Mouse (Mus musculus) thymus, postnatal 10 days (tissue): Measurements from ENCODE around the gene Kcnj9.

Experiments
- DNase-seq, 2 experiments: peaks; one replicate each; pipeline ENCODE4 v3.0.0; 2021; ENCODE audit warnings: low spot score in 2 of 2

Gene Kcnj9

GRCm38 (mm10) chr1:172312768-172313561, 16.2 kb downstream of the Kcnj9 start:
- DNase-seq, result no peak

GRCm38 (mm10) chr1:172311921-172312767, 17.0 kb downstream of the Kcnj9 start:
- peak; percentile 86 to 92 for DNase-seq

GRCm38 (mm10) chr1:172311248-172311906, 17.7 kb downstream of the Kcnj9 start:
- DNase-seq, result peak; percentile 14 to 19

- peak; percentile 79 to 89 for DNase-seq
Measured at GRCm38 (mm10) chr1:172309699-172310398, 19.3 kb downstream of the Kcnj9 start.

GRCm38 (mm10) chr1:172308409-172308808, 20.7 kb downstream of the Kcnj9 start:
- DNase-seq, result no peak

GRCm38 (mm10) chr1:172307936-172308335, 21.2 kb downstream of the Kcnj9 start:
- no peak for DNase-seq

- no peak for DNase-seq
Measured at GRCm38 (mm10) chr1:172306885-172307284, 22.2 kb downstream of the Kcnj9 start.

- no peak for DNase-seq
Measured at GRCm38 (mm10) chr1:172306196-172306595, 22.9 kb downstream of the Kcnj9 start.

- no peak for DNase-seq
Measured at GRCm38 (mm10) chr1:172305635-172306034, 23.5 kb downstream of the Kcnj9 start.

- no peak for DNase-seq
Measured at GRCm38 (mm10) chr1:172305153-172305552, 24.0 kb downstream of the Kcnj9 start.

- no peak for DNase-seq
Measured at GRCm38 (mm10) chr1:172304443-172304842, 24.7 kb downstream of the Kcnj9 start.

GRCm38 (mm10) chr1:172302851-172303250, 26.3 kb downstream of the Kcnj9 start:
- DNase-seq, result no peak

- DNase-seq, result no peak
Measured at GRCm38 (mm10) chr1:172302311-172302710, 26.8 kb downstream of the Kcnj9 start.

GRCm38 (mm10) chr1:172301180-172301579, 27.9 kb downstream of the Kcnj9 start:
- DNase-seq, result no peak

GRCm38 (mm10) chr1:172300247-172300646, 28.9 kb downstream of the Kcnj9 start:
- DNase-seq, result no peak

GRCm38 (mm10) chr1:172299528-172299927, 29.6 kb downstream of the Kcnj9 start:
- no peak for DNase-seq

- no peak for DNase-seq
Measured at GRCm38 (mm10) chr1:172297611-172298537, 31.2 kb downstream of the Kcnj9 start, which contains the start of gene Atp1a2. Atp1a2 (minus strand) TSS chr1:172298064.

GRCm38 (mm10) chr1:172296816-172297510, 32.2 kb downstream of the Kcnj9 start:
- no peak for DNase-seq

GRCm38 (mm10) chr1:172295751-172296197, 33.3 kb downstream of the Kcnj9 start:
- DNase-seq, result no peak

GRCm38 (mm10) chr1:172293449-172293848, 35.7 kb downstream of the Kcnj9 start:
- no peak for DNase-seq
